ENCODE assay signal across 8 mouse cellular contexts in genomic region chr1:133762946-133763422, GRCm38 (mm10). TPM values are rescaled to one million over a fixed set of nuclear protein-coding genes. Genes with fewer than 3 reads are reported as not detected.
DNase-seq lines count a peak whose midpoint lies in the region; ATAC-seq lines count a peak whose summit lies in the region.

No protein-coding gene starts in this region.

- ATAC-seq in megakaryocyte, adult 5-6 weeks (ENCODE audit: poor library complexity, severe bottlenecking): no peak

- DNase-seq in CD4-positive, CD25-positive, alpha-beta regulatory T cell, adult 2 months (ENCODE audit: low read depth, low spot score): peak; percentile 27
- peak; percentile 72 for DNase-seq in brain, adult 2 months (ENCODE audit: low read depth, low spot score)
- peak; percentile 47 for DNase-seq in induced T-regulatory cell, adult 2 months (ENCODE audit: low read depth)
- peak; percentile 48 for DNase-seq in lung, postnatal 10 days
- no peak for DNase-seq in ovary, postnatal 14 days (ENCODE audit: low spot score)
- no peak for DNase-seq in Muller cell, postnatal 12 days (ENCODE audit: inconsistent ontology term)
- no peak for DNase-seq in testis, postnatal 10 days (ENCODE audit: low spot score)

RNA-seq across cellular contexts. Expression of gene Atp2b4, which starts 37.9 kb away (rescaled TPM):
- total RNA-seq in megakaryocyte, adult 5-6 weeks (2015): 18.2 and 21.1 TPM in 2 replicates
- total RNA-seq in megakaryocyte, adult 5-6 weeks (2017): 17.6 and 20.3 TPM in 2 replicates

Comparison
In these comparisons a context has a peak if more than half of its experiments do, and no peak if none do; other contexts are left out.
1. DNase-seq: peak in CD4-positive, CD25-positive, alpha-beta regulatory T cell, adult 2 months (single experiment), brain, adult 2 months (single experiment), induced T-regulatory cell, adult 2 months (single experiment) and lung, postnatal 10 days (single experiment); none in ovary, postnatal 14 days (single experiment), Muller cell, postnatal 12 days (single experiment) and testis, postnatal 10 days (single experiment).